Mouse (Mus musculus): ENCODE measurements around the gene Rbm6.

DNA sequence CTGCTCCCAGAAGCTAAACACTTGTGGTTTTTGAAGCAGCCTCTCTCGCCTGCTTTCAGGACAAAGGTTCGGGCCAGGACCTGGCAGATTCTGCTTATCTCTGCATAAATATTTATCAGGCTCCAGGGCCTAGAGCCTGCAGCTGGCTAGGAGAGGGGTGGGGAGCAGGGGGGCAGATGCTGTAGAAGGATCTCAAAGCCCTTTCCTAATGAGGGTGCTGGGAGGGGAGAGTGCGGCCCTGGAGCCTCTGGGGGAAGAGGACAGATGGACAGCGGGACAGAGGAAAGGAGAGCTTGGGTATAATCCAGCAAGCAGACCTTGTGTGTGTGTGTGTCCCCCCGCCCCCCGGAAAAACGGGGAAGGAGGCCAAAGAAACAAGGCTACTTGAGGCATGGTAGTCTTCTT lies 138.5 kb downstream of the Rbm6 start:
- no peak for TF ChIP-seq POLR2A (IDR thresholded peaks at IDR 0.05; ENCODE audit: low read depth, low read length)
- no peak for TF ChIP-seq CTCF (IDR thresholded peaks at IDR 0.05; ENCODE audit: extremely low read depth, insufficient read length, insufficient replicate concordance, low read depth, low read length)
